Mouse (Mus musculus) heart, embryonic 15.5 days (tissue): ENCODE data around the gene Gm28168. TPM values are rescaled to one million over a fixed set of nuclear protein-coding genes. Genes with fewer than 3 reads are reported as not detected.
"Not testable (repeated sequence)": the region's sequence is repeated elsewhere in the genome, so short reads cannot be mapped to it uniquely, and the experiment has no call there.

ENCODE experiments used
- ATAC-seq: fragments of 200-750 bp; cut with Nextera tagmentation; replicated peaks from 2 replicates; pipeline ENCODE4 v1.8.0; 2017; ENCODE audit warnings: low read depth, moderate TSS enrichment; ENCODE audit not compliant: insufficient number of reproducible peaks, insufficient read depth, low FRiP score
- H3K27ac ChIP-seq: fragments of 300-500 bp; sonication (generic); 2 replicates; pipeline ENCODE4 v1.5.1; 2015; ENCODE audit warnings: mild to moderate bottlenecking, inconsistent platforms
- H3K27me3 ChIP-seq: fragments of 300-500 bp; sonication (generic); 2 replicates; pipeline ENCODE4 v1.6.1; 2015; ENCODE audit warnings: inconsistent platforms
- H3K36me3 ChIP-seq: fragments of 300-500 bp; sonication (generic); 2 replicates; pipeline ENCODE4 v1.6.1; 2015; ENCODE audit warnings: mild to moderate bottlenecking, inconsistent platforms
- H3K4me1 ChIP-seq: fragments of 300-500 bp; sonication (generic); replicated peaks from 2 replicates; pipeline ENCODE4 v1.6.1; 2015; ENCODE audit warnings: inconsistent platforms
- H3K4me2 ChIP-seq: fragments of 300-500 bp; sonication (generic); 2 replicates; pipeline ENCODE4 v1.6.1; 2015; ENCODE audit warnings: inconsistent platforms, mild to moderate bottlenecking, moderate library complexity
- H3K4me3 ChIP-seq: fragments of 300-500 bp; sonication (generic); 2 replicates; pipeline ENCODE4 v1.5.1; 2015; ENCODE audit warnings: mild to moderate bottlenecking, inconsistent platforms
- H3K9ac ChIP-seq: fragments of 300-500 bp; sonication (generic); 2 replicates; pipeline ENCODE4 v1.6.1; 2015; ENCODE audit warnings: mild to moderate bottlenecking, inconsistent platforms
- H3K9me3 ChIP-seq: fragments of 300-500 bp; sonication (generic); replicated peaks from 2 replicates; pipeline ENCODE4 v1.6.1; 2016; ENCODE audit warnings: inconsistent platforms
- WGBS: fragments of 180-500 bp; shearing (Covaris S2); methylation state at CpG from one replicate; pipeline ENCODE4 v1.1.7; 2015; ENCODE audit warnings: mixed read lengths; 5-methylcytosine and 5-hydroxymethylcytosine counted together
- polyA plus RNA-seq: library from polyadenylated mRNA; unstranded; fragments of >200 nt; fragmentation: Nextera tagmentation; extraction: Ambion mirVana; gene quantifications from 2 replicates; pipeline ENCODE4 v1.2.1, GENCODE M21; 2015

Gm28168 gene
- not detected in 2 replicates for polyA plus RNA-seq

GRCm38 (mm10) chr1:117927715-117928114 lies at the start of gene Gm28168:
Gm28168 (plus strand) TSS chr1:117928015.
- H3K9ac ChIP-seq, H3K4me3 ChIP-seq, H3K36me3 ChIP-seq, ATAC-seq, H3K9me3 ChIP-seq, H3K27ac ChIP-seq, H3K4me2 ChIP-seq, H3K27me3 ChIP-seq, H3K4me1 ChIP-seq: not testable (repeated sequence)
- WGBS, result 35% methylated on average over 1 of the region's 1 CpGs

- Histone ChIP-seq H3K36me3 (no peaks in the 10 kb centered on the region), H3K4me3 (no peak within 1 kb of the TSS), H3K27ac (no peak within 1 kb of the TSS), H3K9me3 (no peaks in the 10 kb centered on the region), H3K4me1 (no peaks in the 10 kb centered on the region), H3K9ac (no peak within 1 kb of the TSS), H3K27me3 (no peaks in the 10 kb centered on the region), H3K4me2 (no peak within 1 kb of the TSS)
- 64% methylated on average over 4 of the region's 4 CpGs for WGBS
- no peak for ATAC-seq
Measured at GRCm38 (mm10) chr1:117965639-117966038, 37.8 kb downstream of the Gm28168 start, which contains the start of gene Gm7145. Gm7145 (plus strand) TSS chr1:117965939.

Other genes starting within 250 kb of the Gm28168 start
- gene Gm28363, start 230.9 kb upstream of the Gm28168 start, polyA plus RNA-seq, result not detected in 2 replicates
- not detected in 2 replicates for gene B020011L13Rik, start 146.9 kb upstream of the Gm28168 start, polyA plus RNA-seq
- gene Gm28360, start 97.9 kb upstream of the Gm28168 start, polyA plus RNA-seq, result not detected in 2 replicates
- gene Gm7145, start 37.9 kb downstream of the Gm28168 start, polyA plus RNA-seq, result not detected in 2 replicates
- gene Gm29106, start 248.5 kb downstream of the Gm28168 start, polyA plus RNA-seq, result 0.04 and 0.05 TPM in 2 replicates